Mouse (Mus musculus) lung, adult 2 months (tissue): Measurements from ENCODE around the gene Nav2.

Experiments
- CTCF ChIP-seq: fragments of 200-500 bp; IDR thresholded peaks from 2 replicates; pipeline ENCODE4 v1.5.1; 2011; ENCODE audit warnings: mild to moderate bottlenecking, low read length, control low read depth; ENCODE audit not compliant: insufficient read depth
- POLR2A ChIP-seq: fragments of 200-500 bp; IDR thresholded peaks from 2 replicates; pipeline ENCODE4 v1.6.1; 2011; ENCODE audit warnings: low read depth, mild to moderate bottlenecking, control low read depth, low read length, borderline replicate concordance; ENCODE audit errors: extremely low read depth

- no peak for TF ChIP-seq POLR2A
- TF ChIP-seq CTCF: no peak
These were observed 87.2 kb downstream of the Nav2 start for GRCm38 (mm10) chr7:48995701-48996100.
